Mouse (Mus musculus) liver, embryonic 12.5 days (tissue): ENCODE measurements around the gene Olfr668. TPM values are rescaled to one million over a fixed set of nuclear protein-coding genes. Genes with fewer than 3 reads are reported as not detected.
"Not testable (repeated sequence)": the region's sequence is repeated elsewhere in the genome, so short reads cannot be mapped to it uniquely, and the experiment has no call there.

Source experiments
- ATAC-seq: fragments of 200-750 bp; cut with Nextera tagmentation; 2 replicates; pipeline ENCODE4 v1.8.0; 2017; ENCODE audit warnings: moderate number of reproducible peaks, mild to moderate bottlenecking, moderate library complexity
- H3K27ac ChIP-seq: fragments of 300-500 bp; sonication (generic); 2 replicates; pipeline ENCODE4 v1.5.1; 2016; ENCODE audit warnings: mild to moderate bottlenecking
- H3K27me3 ChIP-seq: fragments of 300-500 bp; sonication (generic); replicated peaks from 2 replicates; pipeline ENCODE4 v1.6.1; 2016; ENCODE audit warnings: mild to moderate bottlenecking, moderate library complexity
- H3K36me3 ChIP-seq: fragments of 300-500 bp; sonication (generic); 2 replicates; pipeline ENCODE4 v1.6.1; 2016; ENCODE audit warnings: mild to moderate bottlenecking, moderate library complexity
- H3K4me1 ChIP-seq: fragments of 300-500 bp; sonication (generic); 2 replicates; pipeline ENCODE4 v1.6.1; 2016
- H3K4me2 ChIP-seq: fragments of 300-500 bp; sonication (generic); 2 replicates; pipeline ENCODE4 v1.6.1; 2016; ENCODE audit warnings: mild to moderate bottlenecking, moderate library complexity
- H3K4me3 ChIP-seq: fragments of 300-500 bp; sonication (generic); 2 replicates; pipeline ENCODE4 v1.5.1; 2016; ENCODE audit warnings: mild to moderate bottlenecking, moderate library complexity
- H3K9ac ChIP-seq: fragments of 300-500 bp; sonication (generic); 2 replicates; pipeline ENCODE4 v1.6.1; 2016; ENCODE audit warnings: mild to moderate bottlenecking, moderate library complexity
- H3K9me3 ChIP-seq: fragments of 300-500 bp; sonication (generic); replicated peaks from 2 replicates; pipeline ENCODE4 v1.6.1; 2016; ENCODE audit warnings: mild to moderate bottlenecking, moderate library complexity
- WGBS: fragments of 180-500 bp; shearing (Covaris S2); methylation state at CpG from one replicate; pipeline ENCODE4 v1.1.7; 2016; ENCODE audit not compliant: insufficient replicate concordance; 5-methylcytosine and 5-hydroxymethylcytosine counted together
- polyA plus RNA-seq: library from polyadenylated mRNA; unstranded; fragments of >200 nt; fragmentation: Nextera tagmentation; extraction: Ambion mirVana; gene quantifications from 2 replicates; pipeline ENCODE4 v1.2.1, GENCODE M21; 2016

Gene Olfr668
- not detected in 2 replicates for polyA plus RNA-seq

- 47% methylated on average over 1 of the region's 1 CpGs for WGBS
- Histone ChIP-seq H3K9ac (no peak within 1 kb of the TSS), H3K27ac (no peak within 1 kb of the TSS), H3K4me2 (no peak within 1 kb of the TSS), H3K36me3 (no peaks in the 10 kb centered on the region), H3K4me1 (no peaks in the 10 kb centered on the region), H3K4me3 (no peak within 1 kb of the TSS), H3K9me3 (no peaks in the 10 kb centered on the region), H3K27me3 (no peaks in the 10 kb centered on the region)
- ATAC-seq = no peak
Observed at GRCm38 (mm10) chr7:104927957-104928356, at the start of gene Olfr668. Gene Olfr668, minus strand, starts transcription at chr7:104928057.

GRCm38 (mm10) chr7:104972507-104972906 is 44.6 kb upstream of the Olfr668 start:
- not testable (repeated sequence) for H3K4me2 ChIP-seq, ATAC-seq, H3K27ac ChIP-seq, H3K9ac ChIP-seq, H3K36me3 ChIP-seq, H3K4me3 ChIP-seq, H3K27me3 ChIP-seq, H3K4me1 ChIP-seq, H3K9me3 ChIP-seq
- 59% methylated on average over 2 of the region's 2 CpGs for WGBS

- H3K36me3 ChIP-seq = no peaks in the 10 kb centered on the region
- H3K9ac ChIP-seq = no peak within 1 kb of the TSS
- no peaks in the 10 kb centered on the region for H3K4me1 ChIP-seq
- no peak within 1 kb of the TSS for H3K4me2 ChIP-seq
- H3K27ac ChIP-seq = no peak within 1 kb of the TSS
- ATAC-seq = no peak
- no peak within 1 kb of the TSS for H3K4me3 ChIP-seq
- 0 out of 2 replicates have a peak, but pooled peaks cover 6% of the 10 kb centered on the region for H3K9me3 ChIP-seq
- no peaks in the 10 kb centered on the region for H3K27me3 ChIP-seq
- WGBS = 40% methylated on average over 1 of the region's 1 CpGs
Observed at GRCm38 (mm10) chr7:104962520-104962919, 34.7 kb upstream of the Olfr668 start, which contains the start of gene Olfr670. Gene Olfr670, minus strand, starts transcription at chr7:104962620.

GRCm38 (mm10) chr7:104950234-104950633 is 22.4 kb upstream of the Olfr668 start:
- H3K27me3 ChIP-seq, H3K4me1 ChIP-seq, H3K27ac ChIP-seq, H3K9me3 ChIP-seq, H3K4me2 ChIP-seq, H3K36me3 ChIP-seq, H3K4me3 ChIP-seq, H3K9ac ChIP-seq, ATAC-seq: not testable (repeated sequence)
- 83% methylated on average over 16 of the region's 16 CpGs for WGBS

- Histone ChIP-seq H3K27ac (no peak within 1 kb of the TSS), H3K9ac (no peak within 1 kb of the TSS), H3K36me3 (no peaks in the 10 kb centered on the region), H3K4me3 (no peak within 1 kb of the TSS), H3K9me3 (no peaks in the 10 kb centered on the region), H3K4me1 (no peaks in the 10 kb centered on the region), H3K4me2 (no peak within 1 kb of the TSS), H3K27me3 (no peaks in the 10 kb centered on the region)
- WGBS = 64% methylated on average over 1 of the region's 1 CpGs
- ATAC-seq = no peak
Observed at GRCm38 (mm10) chr7:104933940-104934339, 6.1 kb upstream of the Olfr668 start, which contains the start of gene Olfr669. Gene Olfr669, plus strand, starts transcription at chr7:104934240.

GRCm38 (mm10) chr7:104921382-104921781 is 6.5 kb downstream of the Olfr668 start, which contains the start of gene Olfr667:
Gene Olfr667, minus strand, starts transcription at chr7:104921482.
- Histone ChIP-seq H3K9ac (no peak within 1 kb of the TSS), H3K4me2 (no peak within 1 kb of the TSS), H3K36me3 (no peaks in the 10 kb centered on the region), H3K4me3 (no peak within 1 kb of the TSS), H3K4me1 (no peaks in the 10 kb centered on the region), H3K27ac (no peak within 1 kb of the TSS), H3K27me3 (no peaks in the 10 kb centered on the region), H3K9me3 (no peaks in the 10 kb centered on the region)
- ATAC-seq = no peak
- WGBS = 70% methylated on average over 1 of the region's 1 CpGs

- Histone ChIP-seq H3K9ac (no peak within 1 kb of the TSS), H3K4me1 (no peaks in the 10 kb centered on the region), H3K36me3 (no peaks in the 10 kb centered on the region), H3K27ac (no peak within 1 kb of the TSS), H3K4me3 (no peak within 1 kb of the TSS), H3K9me3 (no peaks in the 10 kb centered on the region), H3K4me2 (no peak within 1 kb of the TSS), H3K27me3 (no peaks in the 10 kb centered on the region)
- WGBS = 52% methylated on average over 2 of the region's 2 CpGs
- no peak for ATAC-seq
Observed at GRCm38 (mm10) chr7:104895852-104896251, 32.0 kb downstream of the Olfr668 start, which contains the start of gene Olfr666. Gene Olfr666, minus strand, starts transcription at chr7:104895952.

- no peak for ATAC-seq
- no peak within 1 kb of the TSS for H3K9ac ChIP-seq
- no peak within 1 kb of the TSS for H3K27ac ChIP-seq
- H3K27me3 ChIP-seq = no peaks in the 10 kb centered on the region
- H3K36me3 ChIP-seq = no peaks in the 10 kb centered on the region
- H3K4me3 ChIP-seq = no peak within 1 kb of the TSS
- H3K4me2 ChIP-seq = no peak within 1 kb of the TSS
- 18% methylated on average over 1 of the region's 1 CpGs for WGBS
- no peaks in the 10 kb centered on the region for H3K9me3 ChIP-seq
- H3K4me1 ChIP-seq = no peaks in the 10 kb centered on the region
Observed at GRCm38 (mm10) chr7:104877731-104878130, 50.1 kb downstream of the Olfr668 start, which contains the start of gene Olfr665. Gene Olfr665, plus strand, starts transcription at chr7:104878031.

Other genes with a start within 250 kb of the Olfr668 start
- not detected in 2 replicates for gene Olfr661, start 241.6 kb downstream of the Olfr668 start, polyA plus RNA-seq
- not detected in 2 replicates for gene Usp17le, start 150.6 kb downstream of the Olfr668 start, polyA plus RNA-seq
- gene Usp17lb, start 85.5 kb downstream of the Olfr668 start, polyA plus RNA-seq = not detected in 2 replicates
- not detected in 2 replicates for gene Usp17la, start 71.0 kb downstream of the Olfr668 start, polyA plus RNA-seq
- gene Olfr665, start 50.0 kb downstream of the Olfr668 start, polyA plus RNA-seq = not detected in 2 replicates
- gene Olfr666, start 32.1 kb downstream of the Olfr668 start, polyA plus RNA-seq = not detected in 2 replicates
- not detected in 2 replicates for gene Olfr667, start 6.6 kb downstream of the Olfr668 start, polyA plus RNA-seq
- not detected in 2 replicates for gene Olfr669, start 6.2 kb upstream of the Olfr668 start, polyA plus RNA-seq
- gene Olfr670, start 34.6 kb upstream of the Olfr668 start, polyA plus RNA-seq = not detected in 2 replicates
- not detected in 2 replicates for gene Olfr671, start 51.1 kb upstream of the Olfr668 start, polyA plus RNA-seq
- gene Olfr672, start 74.0 kb upstream of the Olfr668 start, polyA plus RNA-seq = not detected in 2 replicates
- gene Olfr675, start 100.4 kb upstream of the Olfr668 start, polyA plus RNA-seq = not detected in 2 replicates
- not detected in 2 replicates for gene Olfr676, start 104.6 kb upstream of the Olfr668 start, polyA plus RNA-seq
- gene Olfr677, start 123.3 kb upstream of the Olfr668 start, polyA plus RNA-seq = not detected in 2 replicates
- gene Olfr678, start 136.4 kb upstream of the Olfr668 start, polyA plus RNA-seq = not detected in 2 replicates
- gene Olfr679, start 153.1 kb upstream of the Olfr668 start, polyA plus RNA-seq = not detected in 2 replicates
- gene Olfr680-ps1, start 164.8 kb upstream of the Olfr668 start, polyA plus RNA-seq = not detected in 2 replicates
- not detected in 2 replicates for gene Olfr681, start 188.8 kb upstream of the Olfr668 start, polyA plus RNA-seq
- not detected in 2 replicates for gene Olfr683, start 219.0 kb upstream of the Olfr668 start, polyA plus RNA-seq
- gene Olfr684, start 235.6 kb upstream of the Olfr668 start, polyA plus RNA-seq = not detected in 2 replicates